Mouse (Mus musculus) thymus, adult 2 months (tissue): ENCODE results near the gene Grn. TPM values are rescaled to one million over a fixed set of nuclear protein-coding genes. Genes with fewer than 3 reads are reported as not detected.

Source experiments
- DNase-seq: peaks from one replicate; pipeline ENCODE4 v3.0.0; 2021
- H3K27ac ChIP-seq: fragments of 200-500 bp; 2 replicates; pipeline ENCODE4 v1.5.1; 2012; ENCODE audit warnings: low read length, control low read depth; ENCODE audit not compliant: control insufficient read depth, insufficient read depth
- H3K27me3 ChIP-seq: fragments of 200-500 bp; 2 replicates; pipeline ENCODE4 v1.6.1; 2012; ENCODE audit warnings: mild to moderate bottlenecking, low read length, moderate library complexity, mixed read lengths; ENCODE audit not compliant: control insufficient read depth, insufficient read depth
- H3K36me3 ChIP-seq: fragments of 200-500 bp; 2 replicates; pipeline ENCODE4 v1.6.1; 2012; ENCODE audit warnings: mild to moderate bottlenecking, low read length, moderate library complexity; ENCODE audit not compliant: control insufficient read depth, insufficient read depth
- H3K4me1 ChIP-seq: fragments of 200-500 bp; replicated peaks from 2 replicates; pipeline ENCODE4 v1.6.1; 2012; ENCODE audit warnings: low read length; ENCODE audit not compliant: control insufficient read depth, insufficient read depth
- H3K4me3 ChIP-seq: fragments of 200-500 bp; 2 replicates; pipeline ENCODE4 v1.5.1; 2012; ENCODE audit warnings: mild to moderate bottlenecking, low read length, control low read depth, moderate library complexity; ENCODE audit not compliant: control insufficient read depth, insufficient read depth
- CTCF ChIP-seq: fragments of 200-500 bp; IDR thresholded peaks from 2 replicates; pipeline ENCODE4 v1.5.1; 2012; ENCODE audit warnings: mild to moderate bottlenecking, control low read depth, low read length, moderate library complexity, borderline replicate concordance; ENCODE audit not compliant: control insufficient read depth, poor library complexity, insufficient read depth; ENCODE audit errors: extremely low read depth
- POLR2A ChIP-seq: fragments of 200-500 bp; IDR thresholded peaks from 2 replicates; pipeline ENCODE4 v1.6.1; 2012; ENCODE audit warnings: mild to moderate bottlenecking, low read length, control low read depth, moderate library complexity; ENCODE audit not compliant: control insufficient read depth, poor library complexity, insufficient read depth; ENCODE audit errors: extremely low read depth
- WGBS: fragments of 180-500 bp; shearing (Covaris S2); methylation state at CpG from one replicate; pipeline ENCODE4 v1.1.7; 2018; 5-methylcytosine and 5-hydroxymethylcytosine counted together
- polyA plus RNA-seq: library from polyadenylated mRNA; depleted of rRNA; stranded (reverse); fragments of >200 nt; gene quantifications from 2 replicates; pipeline ENCODE4 v1.2.3, GENCODE M21; 2012; rRNA removed

The Grn gene
- polyA plus RNA-seq, 1 experiment = 151 TPM

DNA sequence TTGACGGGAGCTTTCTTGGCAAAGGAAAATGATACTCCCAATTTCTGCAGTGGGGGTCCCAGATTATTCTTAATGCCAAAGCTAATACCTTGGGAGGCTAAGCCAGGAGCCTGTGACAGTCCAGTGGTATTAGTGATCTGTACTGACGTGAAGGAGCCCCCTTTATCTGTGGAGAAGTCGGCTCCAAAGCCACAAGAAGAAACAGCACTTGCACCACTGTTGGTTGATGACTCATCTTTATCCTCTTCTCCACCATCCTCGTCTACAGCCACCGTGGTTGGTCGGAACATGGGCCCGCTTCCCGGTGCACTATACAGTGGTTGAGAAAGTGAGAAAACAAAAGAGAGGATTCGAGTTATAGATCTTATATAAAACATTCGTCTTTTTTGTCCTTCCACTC, 51.7 kb downstream of the Grn start:
- DNase-seq = no peak
- H3K27me3 ChIP-seq = no peaks in the 10 kb centered on the region
- WGBS = 95% methylated on average over 10 of the region's 10 CpGs
- H3K4me1 ChIP-seq = no peaks in the 10 kb centered on the region
- TF ChIP-seq CTCF = no peak
- no peak for TF ChIP-seq POLR2A
- H3K27ac ChIP-seq = no peak overlapping the region
- no peak overlapping the region for H3K4me3 ChIP-seq
- peaks cover 66% of the 10 kb centered on the region for H3K36me3 ChIP-seq

Other genes with a start within 250 kb of the Grn start
- gene Lsm12, start 245.0 kb upstream of the Grn start, polyA plus RNA-seq = 36.1 and 42.2 TPM in 2 replicates
- gene G6pc3, start 240.7 kb upstream of the Grn start, polyA plus RNA-seq = 48.6 and 56.5 TPM in 2 replicates
- 76.8 and 81.7 TPM in 2 replicates for gene Hdac5, start 200.1 kb upstream of the Grn start, polyA plus RNA-seq
- 13.0 and 17.7 TPM in 2 replicates for gene BC030867, start 181.4 kb upstream of the Grn start, polyA plus RNA-seq
- 0.12 and 0.27 TPM in 2 replicates for gene Asb16, start 161.6 kb upstream of the Grn start, polyA plus RNA-seq
- 74.1 and 74.2 TPM in 2 replicates for gene Tmub2, start 145.4 kb upstream of the Grn start, polyA plus RNA-seq
- gene Atxn7l3, start 133.7 kb upstream of the Grn start, polyA plus RNA-seq = 89.9 TPM in 2 replicates
- 59.7 and 67.9 TPM in 2 replicates for gene Ubtf, start 110.6 kb upstream of the Grn start, polyA plus RNA-seq
- 0.11 and 0.34 TPM in 2 replicates for gene Slc4a1, start 64.1 kb upstream of the Grn start, polyA plus RNA-seq
- 7.9 and 8.1 TPM in 2 replicates for gene Rundc3a, start 36.9 kb upstream of the Grn start, polyA plus RNA-seq
- 227 and 235 TPM in 2 replicates for gene Slc25a39, start 22.4 kb upstream of the Grn start, polyA plus RNA-seq
- 2.6 and 4.7 TPM in 2 replicates for gene Fam171a2, start 17.4 kb downstream of the Grn start, polyA plus RNA-seq
- gene Itga2b, start 39.8 kb downstream of the Grn start, polyA plus RNA-seq = 3.8 and 4.0 TPM in 2 replicates
- gene Gpatch8, start 126.1 kb downstream of the Grn start, polyA plus RNA-seq = 34.5 and 36.3 TPM in 2 replicates
- gene Gm11627, start 149.1 kb downstream of the Grn start, polyA plus RNA-seq = 0.71 TPM in 1 of 2 replicates, not detected in the other
- gene Fzd2, start 174.1 kb downstream of the Grn start, polyA plus RNA-seq = 7.2 and 10.2 TPM in 2 replicates
- not detected in 2 replicates for gene Meioc, start 233.4 kb downstream of the Grn start, polyA plus RNA-seq